Mouse (Mus musculus): Measurements from ENCODE around the gene Ddn.

DNA sequence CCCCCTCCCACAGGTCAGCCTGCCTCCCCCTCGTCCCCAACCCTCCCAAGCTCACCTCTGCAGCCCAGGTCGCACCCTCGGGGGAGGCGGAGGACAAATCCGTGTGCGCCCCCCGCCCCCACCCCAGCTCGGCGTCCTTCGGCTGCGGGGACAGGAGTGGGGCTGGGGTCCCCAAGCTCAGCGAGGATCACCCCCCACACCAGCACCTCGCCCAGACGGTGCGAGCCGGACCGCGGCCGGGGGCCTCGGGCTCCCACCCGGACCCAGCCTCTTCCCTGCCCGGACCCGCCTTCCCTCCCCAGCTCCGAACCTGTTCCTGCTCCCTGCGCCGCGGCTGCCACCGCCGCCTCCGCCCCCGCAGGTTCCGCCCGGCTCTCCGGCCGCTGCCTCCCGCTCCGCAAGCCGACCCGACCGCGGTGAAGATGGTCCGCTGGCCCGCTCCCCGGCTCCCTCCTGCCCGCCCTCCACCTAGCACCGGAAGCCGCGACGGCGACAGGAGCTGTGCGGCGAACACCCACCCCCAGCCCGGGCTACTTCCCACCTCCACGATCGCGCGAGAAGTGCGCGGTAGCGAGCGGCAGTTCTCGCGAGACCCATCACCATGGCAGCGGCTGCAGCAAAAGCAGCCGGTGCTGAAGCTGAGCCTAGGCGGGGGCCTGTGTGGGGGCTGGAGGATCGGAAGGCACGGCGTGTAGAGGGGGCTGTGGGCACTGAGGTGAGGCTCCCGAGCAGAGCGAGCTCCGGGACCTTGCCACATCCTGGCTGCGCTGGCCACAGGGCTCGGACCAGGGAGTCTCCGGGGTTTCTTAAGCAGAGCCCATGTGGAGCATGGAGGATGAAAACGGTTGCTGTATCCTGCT is 46.4 kb downstream of the Ddn start, which contains the start of gene Arf3:
- no peak for TF ChIP-seq CTCF (IDR thresholded peaks at IDR 0.05; ENCODE audit: borderline replicate concordance, insufficient read depth, low read depth, low read length)
- peak; percentile 86 for TF ChIP-seq POLR2A (IDR thresholded peaks at IDR 0.05; ENCODE audit: borderline replicate concordance, insufficient read depth, low read length)
